Comparison of ENCODE assay signal across 10 mouse cellular contexts in genomic region chr4:120387496-120387895, GRCm38 (mm10). TPM values are rescaled to one million over a fixed set of nuclear protein-coding genes. Genes with fewer than 3 reads are reported as not detected.
DNase-seq lines count a peak whose midpoint lies in the region; ATAC-seq and TF ChIP-seq lines count a peak whose summit lies in the region.
"Had no signal": no experiment of that assay in that cellular context is flagged by ENCODE, and none has a peak within 500 bp of the region (broad histone marks: within the 10 kb centered on the region; RNA-seq: fewer than 3 reads in every experiment).

No protein-coding gene starts in this region.

- ATAC-seq in liver, embryonic 11.5 days (replicated peaks; ENCODE audit: low FRiP score), result no peak; the same call in 1 of the 2 replicates
- ATAC-seq in liver, embryonic 14.5 days (ENCODE audit: insufficient read depth), result no peak
- no peak for ATAC-seq in neural tube, embryonic 15.5 days (ENCODE audit: low FRiP score)

- H3K4me1 ChIP-seq in liver, adult 2 months (ENCODE audit: control insufficient read depth, insufficient read depth, low read length), result no peaks in the 10 kb centered on the region
- H3K4me1 ChIP-seq in liver, embryonic 11.5 days (replicated peaks; ENCODE audit: control insufficient read depth, insufficient read depth, low read length), result 0 out of 2 replicates have a peak, but pooled peaks cover 2% of the 10 kb centered on the region
- H3K4me1 ChIP-seq in liver, embryonic 14.5 days (replicated peaks; ENCODE audit: control insufficient read depth in 2 of 2, insufficient read depth in 2 of 2, low read length in 1 of 2), result peaks cover 2 to 3% of the 10 kb centered on the region in 2 experiments; a peak in 3 of 4 replicates
- no peaks in the 10 kb centered on the region for H3K4me1 ChIP-seq in neural tube, embryonic 15.5 days
- H3K4me1 ChIP-seq: limb, embryonic 15.5 days had no signal

- TF ChIP-seq EP300 in liver, embryonic 14.5 days (IDR thresholded peaks at IDR 0.05; ENCODE audit: low read depth), result no peak

- no peak overlapping the region for H3K4me3 ChIP-seq in liver, adult 2 months (ENCODE audit: insufficient read depth, low read depth, low read length)
- H3K4me3 ChIP-seq in liver, embryonic 11.5 days (ENCODE audit: low read depth, low read length), result no peak overlapping the region
- H3K4me3 ChIP-seq in liver, embryonic 14.5 days (ENCODE audit: insufficient read depth in 1 of 2, low read depth in 2 of 2, low read length in 2 of 2), result no peak overlapping the region
- H3K4me3 ChIP-seq in neural tube, embryonic 15.5 days (replicated peaks), result no peak overlapping the region
- H3K4me3 ChIP-seq: erythroblast, embryonic 14.5 days; limb, embryonic 15.5 days had no signal

- H3K36me3 ChIP-seq in liver, adult 2 months (ENCODE audit: control insufficient read depth, insufficient read depth, low read length), result no peaks in the 10 kb centered on the region
- no peaks in the 10 kb centered on the region for H3K36me3 ChIP-seq in liver, embryonic 11.5 days (ENCODE audit: control insufficient read depth, insufficient read depth, low read length)
- no peaks in the 10 kb centered on the region for H3K36me3 ChIP-seq in liver, embryonic 14.5 days (replicated peaks; ENCODE audit: control insufficient read depth, insufficient read depth, low read depth)
- H3K36me3 ChIP-seq in neural tube, embryonic 15.5 days, result no peaks in the 10 kb centered on the region
- H3K36me3 ChIP-seq: limb, embryonic 15.5 days had no signal

- no peak overlapping the region for H3K4me2 ChIP-seq in liver, embryonic 11.5 days
- H3K4me2 ChIP-seq in liver, embryonic 14.5 days (ENCODE audit: low read depth), result no peak overlapping the region
- no peak overlapping the region for H3K4me2 ChIP-seq in neural tube, embryonic 15.5 days
- H3K4me2 ChIP-seq: limb, embryonic 15.5 days had no signal

- TF ChIP-seq CTCF in liver, adult 2 months (IDR thresholded peaks at IDR 0.05; ENCODE audit: low read depth, low read length), result no peak
- TF ChIP-seq CTCF in liver, embryonic 14.5 days (IDR thresholded peaks at IDR 0.05; ENCODE audit: low read depth), result peak; percentile 50

- no peaks in the 10 kb centered on the region for H3K79me2 ChIP-seq in liver, adult 2 months (ENCODE audit: control insufficient read depth, insufficient read depth, low read length)

- no peak overlapping the region for H3K27ac ChIP-seq in liver, adult 2 months (replicated peaks; ENCODE audit: insufficient read depth, low read depth, low read length)
- no peak overlapping the region for H3K27ac ChIP-seq in liver, embryonic 11.5 days (ENCODE audit: low read depth, low read length)
- H3K27ac ChIP-seq in liver, embryonic 14.5 days, result no peak overlapping the region
- H3K27ac ChIP-seq in neural tube, embryonic 15.5 days (replicated peaks), result no peak overlapping the region
- H3K27ac ChIP-seq: limb, embryonic 15.5 days had no signal

- no peaks in the 10 kb centered on the region for H3K9me3 ChIP-seq in liver, embryonic 11.5 days (ENCODE audit: control insufficient read depth, low read length)
- no peaks in the 10 kb centered on the region for H3K9me3 ChIP-seq in liver, embryonic 14.5 days (ENCODE audit: control insufficient read depth, low read length)
- no peaks in the 10 kb centered on the region for H3K9me3 ChIP-seq in neural tube, embryonic 15.5 days (replicated peaks)
- H3K9me3 ChIP-seq: limb, embryonic 15.5 days had no signal

- TF ChIP-seq POLR2A in liver, adult 2 months (IDR thresholded peaks at IDR 0.05; ENCODE audit: extremely low read depth, insufficient read depth, low read length), result no peak

- 22% methylated on average over 4 of the region's 4 CpGs for WGBS in liver, adult 2 months
- WGBS in liver, embryonic 11.5 days, result 33% methylated on average over 4 of the region's 4 CpGs
- 26% methylated on average over 4 of the region's 4 CpGs for WGBS in liver, embryonic 14.5 days (ENCODE audit: insufficient replicate concordance)
- WGBS in neural tube, embryonic 15.5 days, result 48% methylated on average over 4 of the region's 4 CpGs

- no peak overlapping the region for H3K9ac ChIP-seq in liver, adult 2 months (ENCODE audit: low read depth, low read length)
- no peak overlapping the region for H3K9ac ChIP-seq in liver, embryonic 11.5 days (ENCODE audit: low read depth, low read length)
- no peak overlapping the region for H3K9ac ChIP-seq in liver, embryonic 14.5 days (replicated peaks)
- no peak overlapping the region for H3K9ac ChIP-seq in neural tube, embryonic 15.5 days (replicated peaks)
- H3K9ac ChIP-seq: limb, embryonic 15.5 days had no signal

- peak; percentile 63 to 69 for DNase-seq in cerebellum, postnatal 14 days
- DNase-seq in cerebellum, adult 8-10 months, result no peak
- peak; percentile 57 for DNase-seq in liver, adult 2 months (ENCODE audit: extremely low read depth, low read depth, low spot score)
- no peak for DNase-seq in liver, embryonic 11.5 days (ENCODE audit: low spot score)
- peak; percentile 44 for DNase-seq in embryo, embryonic 10 days (ENCODE audit: low spot score)
- peak in 1 of 3 experiments; percentile 29 for DNase-seq in liver, embryonic 14.5 days (ENCODE audit: low read depth in 3 of 3, low spot score in 3 of 3)
- no peak for DNase-seq in MN1 (ENCODE audit: low spot score)

- H3K27me3 ChIP-seq in liver, adult 2 months (ENCODE audit: control insufficient read depth, insufficient read depth, low read length), result no peaks in the 10 kb centered on the region
- H3K27me3 ChIP-seq in liver, embryonic 11.5 days (replicated peaks; ENCODE audit: control insufficient read depth, insufficient read depth, low read length), result no peaks in the 10 kb centered on the region
- H3K27me3 ChIP-seq in liver, embryonic 14.5 days (ENCODE audit: control insufficient read depth, insufficient read depth, low read length), result no peaks in the 10 kb centered on the region
- no peaks in the 10 kb centered on the region for H3K27me3 ChIP-seq in neural tube, embryonic 15.5 days (replicated peaks)

RNA-seq across cellular contexts. Expression of gene Scmh1, which starts 17.6 kb away (rescaled TPM):
- total RNA-seq in liver, adult 2 months (2014; rRNA removed), result 7.0 and 8.4 TPM in 2 replicates
- 6.5 and 8.1 TPM in 2 replicates for polyA plus RNA-seq in liver, adult 2 months (2012; rRNA removed)
- polyA plus RNA-seq in liver, embryonic 11.5 days (2014; fragmentation: Nextera tagmentation; extraction: Ambion mirVana), result 22.6 and 33.8 TPM in 2 replicates
- polyA plus RNA-seq in liver, embryonic 14.5 days (2012; rRNA removed), result 11.0 and 12.5 TPM in 2 replicates
- 12.3 and 14.2 TPM in 2 replicates for polyA plus RNA-seq in liver, embryonic 14.5 days (2014; fragmentation: Nextera tagmentation; extraction: Ambion mirVana)
- 77.5 and 80.4 TPM in 2 replicates for polyA plus RNA-seq in neural tube, embryonic 15.5 days (2015; fragmentation: Nextera tagmentation; extraction: Ambion mirVana)

Comparison
In these comparisons a context has a peak if more than half of its experiments do, and no peak if none do; other contexts are left out.
1. DNase-seq: peak in cerebellum, postnatal 14 days (2 of 2), liver, adult 2 months (single experiment) and embryo, embryonic 10 days (single experiment); none in cerebellum, adult 8-10 months (single experiment), liver, embryonic 11.5 days (single experiment) and MN1 (single experiment).